Mouse (Mus musculus): Measurements from ENCODE around the gene Hs3st5.

The Hs3st5 gene

DNA sequence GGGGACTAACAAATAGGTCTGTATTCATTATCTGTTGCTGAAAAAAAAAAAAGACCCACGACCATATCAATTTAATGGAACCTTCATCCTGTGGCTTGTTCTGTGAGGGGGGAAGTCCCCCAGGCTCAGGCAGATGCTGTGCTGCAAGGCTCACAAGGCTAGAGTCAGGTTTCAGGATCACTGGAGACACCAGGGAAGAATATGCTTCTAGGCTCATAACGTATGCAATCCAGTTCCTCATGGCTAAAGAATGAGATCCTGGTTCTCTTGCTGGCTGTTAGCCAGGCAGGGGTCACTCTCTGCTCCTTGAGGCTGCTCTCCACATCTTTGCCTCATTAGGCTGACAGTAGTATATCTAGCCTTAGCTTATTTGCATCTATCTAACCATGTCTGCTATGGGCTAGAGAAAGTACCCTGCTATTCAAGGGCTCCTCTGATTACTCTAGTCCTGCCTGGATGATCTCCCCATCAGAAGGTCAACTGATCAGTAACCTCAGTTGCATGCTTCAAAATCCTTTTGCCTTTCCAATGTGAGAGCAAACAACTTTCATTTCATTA, 294.4 kb downstream of the Hs3st5 start:
- DNase-seq (ENCODE audit: low spot score in 2 of 2): no peak

DNA sequence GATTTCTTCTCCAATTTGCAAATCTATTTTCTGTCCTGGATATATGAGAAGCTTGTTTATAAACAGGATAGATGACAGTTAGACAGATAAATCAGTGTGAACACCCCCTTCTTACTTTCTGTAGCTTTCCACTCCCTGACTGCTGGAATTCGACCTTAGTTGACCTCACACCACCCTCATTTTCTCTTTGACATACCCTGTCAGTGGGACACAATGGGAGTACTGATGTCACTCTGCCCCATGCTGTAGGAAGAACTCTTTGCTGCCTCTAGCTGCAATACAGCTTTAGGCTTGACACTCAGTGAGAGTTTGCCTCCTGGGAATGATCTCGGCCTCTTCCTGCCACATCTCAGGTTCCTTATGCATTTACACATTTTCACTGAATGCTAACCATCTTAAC, 297.1 kb downstream of the Hs3st5 start:
- DNase-seq (ENCODE audit: low spot score in 2 of 2): no peak

- no peak for DNase-seq (ENCODE audit: low spot score in 2 of 2)
Observed at GRCm38 (mm10) chr10:36805265-36805664, 298.7 kb downstream of the Hs3st5 start.

DNA sequence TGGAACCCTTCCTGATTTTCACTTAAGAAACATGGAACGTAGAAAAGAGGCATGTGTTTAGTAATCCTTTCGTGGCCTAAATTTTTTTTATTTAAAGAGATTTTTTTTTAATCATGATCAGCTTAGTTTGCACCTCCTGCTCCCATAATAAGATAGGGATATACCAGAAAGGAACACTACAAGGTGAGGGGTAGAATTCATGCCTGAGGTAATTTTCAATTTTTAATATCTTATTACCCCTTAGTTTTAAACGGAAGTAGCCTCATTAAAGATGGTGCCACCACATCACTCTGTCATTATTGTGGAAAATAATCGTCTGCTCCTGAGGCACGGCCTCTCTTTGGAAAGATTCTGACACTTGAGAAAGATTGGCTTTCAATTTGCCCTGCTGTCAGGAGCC, 299.2 kb downstream of the Hs3st5 start:
- no peak for DNase-seq (ENCODE audit: low spot score in 2 of 2)

- no peak for DNase-seq (ENCODE audit: low spot score in 2 of 2)
Observed at GRCm38 (mm10) chr10:36807007-36807406, 300.4 kb downstream of the Hs3st5 start.

DNA sequence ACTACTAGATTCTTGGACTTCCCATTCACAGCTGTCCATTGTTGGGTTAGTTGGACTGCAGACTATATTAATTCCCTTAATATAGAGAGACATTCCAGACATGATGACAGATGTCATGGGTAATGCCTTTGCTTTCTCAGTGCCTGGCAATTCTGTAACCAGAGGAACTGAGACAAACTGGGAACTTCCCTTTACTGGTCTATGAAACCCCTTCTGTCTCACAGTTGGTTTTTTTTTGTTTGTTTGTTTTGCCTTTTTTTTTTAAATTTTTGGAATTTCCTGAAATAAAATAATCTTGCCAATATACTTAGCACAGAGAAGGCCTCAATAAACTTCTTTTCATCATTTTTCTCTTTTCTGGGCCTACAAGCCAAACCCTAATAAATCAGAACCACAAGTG, 312.3 kb downstream of the Hs3st5 start:
- DNase-seq (ENCODE audit: low spot score in 2 of 2): no peak

DNA sequence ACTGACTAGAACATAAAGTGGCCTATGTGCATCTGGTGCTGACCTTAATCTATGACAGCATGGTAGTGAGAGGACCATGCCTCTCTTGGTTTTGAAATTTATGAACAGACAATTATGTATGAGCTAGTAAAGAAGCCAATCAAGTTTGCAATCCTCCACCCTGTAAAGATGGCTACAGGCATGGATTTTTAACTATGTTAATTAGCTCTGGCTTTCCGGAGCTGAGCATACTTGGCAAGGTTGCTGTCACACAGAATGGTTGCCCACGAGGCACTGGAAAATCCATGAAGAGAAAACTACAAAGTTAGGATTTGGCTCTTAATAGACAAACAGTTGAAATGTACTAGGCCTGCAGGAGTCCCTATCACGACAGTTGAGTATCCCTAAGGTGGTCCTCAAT, 322.5 kb downstream of the Hs3st5 start:
- DNase-seq (ENCODE audit: low spot score in 2 of 2): no peak

- no peak for DNase-seq (ENCODE audit: low spot score in 2 of 2)
Observed at GRCm38 (mm10) chr10:36832204-36832603, 325.6 kb downstream of the Hs3st5 start.

GRCm38 (mm10) chr10:36834224-36834623, 327.6 kb downstream of the Hs3st5 start:
- peak in 1 of 2 experiments; percentile 62 for DNase-seq (ENCODE audit: low spot score in 2 of 2)

- DNase-seq (ENCODE audit: low spot score in 2 of 2): no peak
Observed at GRCm38 (mm10) chr10:36835836-36836516, 329.4 kb downstream of the Hs3st5 start.

GRCm38 (mm10) chr10:36850231-36850630, 343.6 kb downstream of the Hs3st5 start:
- no peak for DNase-seq (ENCODE audit: low spot score in 2 of 2)

- no peak for DNase-seq (ENCODE audit: low spot score in 2 of 2)
Observed at GRCm38 (mm10) chr10:36862127-36862895, 355.7 kb downstream of the Hs3st5 start.
